Mouse (Mus musculus) heart, adult 9 months (tissue): ENCODE data around the gene Slc2a4.
A peak's percentile ranks its signal among the peaks of the same experiment; 100 is the strongest.

Source experiments
- DNase-seq, 2 experiments: peaks; one replicate each; pipeline ENCODE4 v3.0.0; 2022; ENCODE audit warnings: low spot score in 2 of 2

Gene Slc2a4

DNA sequence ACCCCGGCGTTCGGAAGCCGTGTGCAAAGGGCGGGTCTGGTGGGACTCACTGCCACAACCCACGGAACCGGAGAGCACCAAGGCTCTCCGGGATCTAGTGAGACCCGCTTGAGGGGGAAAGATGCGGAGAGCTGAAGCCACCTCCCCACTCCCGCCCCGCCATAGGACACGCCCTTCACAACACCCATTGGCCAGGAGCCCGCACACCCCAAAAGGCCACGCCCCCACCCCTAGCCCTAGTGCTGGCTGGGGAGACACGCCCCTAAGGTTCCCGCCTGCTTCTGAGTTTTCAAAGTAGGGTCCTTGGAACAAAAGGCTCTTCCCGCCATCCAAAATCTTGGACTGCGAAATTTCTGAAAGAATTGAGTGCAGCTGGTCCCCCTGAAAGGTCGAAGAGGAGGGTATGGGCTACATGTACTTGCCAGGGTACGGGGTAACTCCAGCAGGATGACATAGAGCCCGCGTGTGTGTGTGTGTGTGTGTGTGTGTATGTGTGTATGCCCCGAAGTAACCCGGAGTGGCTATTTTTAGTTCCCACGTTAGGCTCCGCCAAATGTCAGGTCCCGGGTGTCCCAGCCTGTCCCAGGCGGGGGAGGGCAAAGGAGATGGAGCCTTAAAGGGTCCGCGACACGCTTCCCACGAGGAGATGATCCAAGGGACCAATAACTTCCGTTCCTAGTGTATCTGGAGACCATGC is at the start of gene Slc2a4:
Slc2a4 (minus strand) TSS at position 123 of the 697 bp plus-strand sequence.
- DNase-seq = peak; percentile 91 to 92

DNA sequence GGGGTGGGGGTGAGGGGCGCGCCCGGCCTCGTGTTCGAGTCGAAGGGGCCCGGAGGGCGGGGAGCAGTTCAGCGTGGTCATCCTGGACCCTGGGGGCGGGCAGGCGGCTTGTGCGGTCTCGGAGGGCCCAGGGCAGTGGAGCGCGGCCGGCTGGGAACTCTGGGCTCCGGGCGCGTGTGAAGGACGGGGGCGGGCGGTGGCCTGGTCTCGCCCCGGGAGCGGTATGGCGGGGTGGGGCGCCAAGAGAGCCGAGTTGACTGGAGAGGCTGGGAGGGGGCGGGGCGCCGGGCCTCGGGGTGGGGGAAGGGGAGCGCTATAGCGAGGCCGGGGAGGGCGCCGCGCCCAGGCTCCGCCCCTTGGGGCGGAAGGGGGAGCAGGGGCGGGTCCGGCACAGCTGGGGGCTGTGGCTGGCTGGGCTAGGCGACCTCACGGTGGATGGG is 49.1 kb upstream of the Slc2a4 start:
- peak; percentile 89 to 91 for DNase-seq

DNA sequence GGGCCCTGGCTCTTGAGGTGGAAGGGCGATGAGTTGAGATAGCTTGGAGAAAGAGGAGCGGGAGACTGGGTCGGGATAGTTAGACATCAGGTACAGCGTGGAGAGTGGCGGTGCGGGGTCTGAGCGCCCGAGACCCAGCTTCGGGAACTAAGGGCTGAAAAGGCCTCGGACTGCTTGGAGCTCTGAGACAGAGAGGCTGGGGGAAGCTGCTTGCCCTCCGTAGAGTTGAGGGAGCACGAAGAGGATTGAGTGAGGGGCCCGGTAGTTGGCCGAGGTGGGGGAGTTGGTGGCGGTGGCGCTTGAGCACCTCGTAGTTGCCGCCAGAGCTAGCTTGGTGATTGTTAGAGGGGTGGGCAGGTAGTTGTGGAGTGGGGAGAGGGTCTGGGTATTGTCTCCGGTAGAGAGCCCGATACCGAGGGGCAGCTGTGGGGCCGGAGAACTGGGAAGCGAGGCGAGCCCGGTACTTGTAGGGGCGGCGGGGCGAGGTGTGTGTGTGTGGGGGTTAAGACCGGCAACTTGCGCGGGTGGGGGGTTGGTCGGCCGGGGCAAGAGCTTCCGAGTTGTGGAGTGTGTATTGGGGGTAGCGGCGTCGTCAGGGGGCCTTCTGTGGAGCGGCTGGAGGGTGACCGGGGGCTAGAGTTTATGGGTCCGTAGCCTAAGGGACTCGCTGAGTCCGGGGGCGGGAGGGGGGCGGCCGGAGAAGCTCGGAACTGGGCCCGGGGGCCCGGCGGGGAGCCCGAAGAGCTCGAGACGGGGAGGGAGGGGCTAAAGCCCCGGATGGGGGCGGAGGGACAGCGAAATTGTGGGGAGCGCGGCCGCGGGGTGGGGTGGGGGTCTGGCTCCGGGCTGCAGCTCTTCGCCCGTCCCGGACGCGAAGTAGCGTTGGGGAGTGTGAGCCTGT is 48.4 kb upstream of the Slc2a4 start:
- DNase-seq = peak in 1 of 2 experiments; percentile 57

DNA sequence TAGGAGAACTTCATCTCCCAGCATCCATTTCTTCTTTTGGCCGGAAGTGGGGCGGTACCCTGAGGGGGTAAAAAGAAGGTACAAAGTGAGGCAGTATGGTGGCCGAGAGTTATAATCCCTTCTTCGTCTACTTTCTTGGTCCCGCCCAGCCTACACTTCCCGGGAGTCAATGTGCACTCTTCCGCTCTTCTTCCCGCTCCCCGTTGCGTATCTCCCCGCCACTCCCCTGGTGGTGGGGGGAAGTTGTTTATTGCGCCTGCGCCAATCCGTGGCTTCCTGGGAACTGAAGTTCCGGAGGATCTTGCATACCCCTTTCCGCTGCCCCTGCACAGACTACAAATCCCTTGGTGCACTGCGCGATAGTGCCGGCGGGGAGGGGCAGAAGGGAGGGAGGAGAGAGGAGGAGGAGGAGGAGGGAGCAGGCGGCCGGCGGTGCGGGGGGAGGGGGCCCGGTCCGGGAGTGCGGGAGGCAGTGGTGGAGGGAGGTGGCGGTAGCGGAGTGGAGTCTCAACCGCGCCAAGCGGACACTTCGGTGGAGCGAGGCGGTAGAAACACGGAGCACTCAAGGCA is 47.5 kb upstream of the Slc2a4 start, which contains the start of gene Phf23:
Phf23 (plus strand) TSS at position 387 of the 570 bp plus-strand sequence.
- DNase-seq = peak; percentile 99

DNA sequence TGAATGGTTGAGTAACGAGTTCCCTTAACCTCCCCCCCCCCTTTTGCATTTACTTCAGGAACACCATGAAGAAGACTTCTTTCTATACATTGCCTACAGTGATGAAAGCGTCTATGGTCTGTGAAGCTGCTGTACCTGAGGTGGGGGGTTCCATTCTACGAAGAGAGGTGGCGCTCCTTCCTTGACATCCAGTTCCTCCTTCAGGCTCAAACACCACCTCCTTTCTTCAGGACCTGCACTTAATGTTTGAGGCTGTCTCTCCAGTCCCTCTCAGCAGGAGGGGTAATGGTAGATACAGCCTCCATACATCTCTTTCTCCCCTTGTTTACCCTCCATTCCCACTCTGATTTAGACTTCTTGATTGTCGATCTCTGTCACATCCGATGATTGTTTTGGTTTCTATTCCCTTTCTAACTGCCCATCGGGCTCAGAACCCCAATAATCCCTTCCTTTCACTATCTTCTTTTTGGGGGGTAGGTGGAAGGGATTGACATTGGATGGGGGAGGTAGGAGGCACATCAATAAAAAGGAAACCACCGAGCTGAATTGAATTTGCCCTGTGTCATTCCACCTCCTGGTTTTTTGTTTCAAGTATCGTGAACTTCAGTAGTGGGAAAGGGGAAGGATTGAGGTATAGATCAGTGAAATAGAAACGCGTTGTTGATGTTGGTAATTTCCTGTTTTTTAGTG is 46.6 kb upstream of the Slc2a4 start:
- no peak for DNase-seq

DNA sequence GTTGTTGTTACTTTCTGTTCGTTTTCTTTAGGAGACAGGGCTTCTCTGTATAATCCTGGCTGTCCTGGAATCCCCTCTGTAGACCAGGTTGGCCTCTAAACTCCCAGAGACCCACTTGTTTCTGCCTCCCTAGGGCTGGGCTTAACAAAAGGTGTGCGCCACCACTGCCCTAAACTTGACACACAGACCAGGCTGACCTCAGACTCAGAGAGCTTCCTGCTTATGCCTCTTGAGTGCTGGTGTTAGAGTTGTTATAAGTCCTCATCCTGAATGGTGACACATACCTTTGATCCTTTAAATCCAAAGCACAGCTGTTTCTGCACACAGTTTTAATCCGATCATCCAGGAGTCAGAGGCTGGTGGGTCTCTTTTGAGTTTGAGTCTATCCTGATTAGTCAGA is 44.9 kb upstream of the Slc2a4 start:
- no peak for DNase-seq

DNA sequence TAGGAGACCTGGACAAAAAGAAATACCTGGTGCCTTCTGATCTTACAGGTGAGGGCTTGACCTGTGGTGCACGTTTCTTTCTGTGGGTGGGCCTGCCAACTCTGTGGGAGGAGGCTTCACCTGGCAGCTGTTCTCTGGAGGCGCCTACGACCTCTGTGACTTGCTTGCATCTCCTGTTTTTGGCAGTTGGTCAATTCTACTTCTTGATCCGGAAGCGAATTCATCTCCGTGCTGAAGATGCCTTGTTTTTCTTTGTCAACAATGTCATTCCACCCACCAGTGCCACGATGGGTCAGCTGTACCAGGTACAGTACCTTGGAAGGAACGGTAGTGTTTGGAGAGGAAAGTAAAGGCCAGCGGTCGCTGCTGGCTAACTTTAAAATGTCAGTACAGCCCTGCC is 44.4 kb upstream of the Slc2a4 start:
- DNase-seq = no peak

DNA sequence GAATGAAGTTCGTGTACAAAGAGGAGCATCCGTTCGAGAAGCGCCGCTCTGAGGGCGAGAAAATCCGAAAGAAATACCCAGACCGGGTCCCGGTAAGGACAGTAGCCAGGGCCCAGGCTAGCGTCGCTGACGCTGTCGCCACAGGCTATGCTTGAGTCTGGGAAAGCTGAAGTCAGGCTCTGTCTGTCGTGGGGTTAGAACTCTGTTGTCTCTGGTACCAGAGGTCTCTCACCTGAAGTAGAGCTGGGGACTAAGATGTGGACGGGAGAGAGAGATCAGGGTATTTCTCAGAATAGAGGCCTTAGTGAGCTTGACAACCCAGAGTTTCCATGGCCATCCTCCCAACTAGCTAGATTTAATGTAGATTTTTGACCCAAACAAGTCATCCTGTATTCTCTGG is 43.7 kb upstream of the Slc2a4 start:
- DNase-seq = no peak

DNA sequence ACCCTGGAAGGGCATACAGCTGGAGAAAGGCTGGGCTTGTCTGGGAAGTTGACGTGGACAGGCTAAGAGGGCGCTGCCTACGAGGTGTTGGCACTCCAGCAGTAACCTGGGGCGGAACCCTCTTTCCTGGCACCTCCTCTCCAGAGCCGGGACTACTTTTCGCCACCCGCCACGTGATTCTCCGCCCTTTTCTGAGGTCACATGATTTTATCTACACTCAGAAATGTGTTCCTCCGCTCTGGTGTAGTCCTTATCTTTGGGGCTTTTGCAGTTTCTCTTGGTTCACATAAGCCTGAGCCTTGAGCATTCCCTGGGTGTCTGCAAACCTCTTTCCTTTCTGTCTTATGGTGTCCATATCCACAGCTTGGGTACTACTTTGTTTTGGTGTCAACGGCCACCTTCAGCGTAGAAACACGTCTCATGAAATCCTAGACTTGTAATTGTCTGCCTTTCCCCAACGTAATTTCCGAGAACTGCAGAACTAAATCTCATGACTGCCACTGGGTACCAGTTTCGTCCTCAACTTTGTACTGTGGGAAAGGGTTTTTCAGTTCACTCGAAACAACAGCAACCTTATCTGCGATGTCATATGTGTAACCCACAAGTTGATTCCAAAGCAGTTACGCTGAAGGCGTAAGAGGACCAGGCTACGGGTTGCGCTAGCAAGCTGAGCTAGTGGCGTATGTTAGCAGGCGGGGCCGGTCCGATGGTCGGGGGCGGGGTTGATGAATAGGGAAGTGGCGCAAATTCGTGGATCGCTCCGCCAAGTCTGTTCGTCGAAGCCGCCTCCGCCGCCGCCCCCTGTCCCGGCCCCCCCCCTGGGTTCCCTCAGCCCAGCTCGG is 43.1 kb upstream of the Slc2a4 start, which contains the start of gene Gabarap:
Gabarap (plus strand) TSS at position 294 of the 842 bp plus-strand sequence.
- DNase-seq = peak; percentile 94 to 98

DNA sequence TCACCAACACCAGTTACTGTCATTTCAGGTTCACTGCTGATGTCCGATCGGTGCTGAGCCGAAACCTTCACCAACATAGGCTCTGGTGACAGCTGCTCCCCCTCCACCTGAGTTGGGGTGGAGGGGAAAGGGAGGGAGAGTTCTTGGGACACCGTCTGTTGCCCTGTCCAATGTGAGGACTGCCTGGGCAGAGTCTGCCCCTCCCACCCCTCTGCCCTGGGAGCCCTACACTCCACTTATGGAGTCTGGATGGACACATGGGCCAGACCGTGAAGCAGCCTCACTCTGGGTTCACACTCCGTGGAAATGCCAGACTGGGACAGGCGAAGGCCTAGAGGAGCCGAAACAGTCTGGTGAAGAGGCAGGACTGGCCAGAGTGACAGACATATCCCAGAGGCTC is 42.0 kb upstream of the Slc2a4 start:
- DNase-seq = no peak

DNA sequence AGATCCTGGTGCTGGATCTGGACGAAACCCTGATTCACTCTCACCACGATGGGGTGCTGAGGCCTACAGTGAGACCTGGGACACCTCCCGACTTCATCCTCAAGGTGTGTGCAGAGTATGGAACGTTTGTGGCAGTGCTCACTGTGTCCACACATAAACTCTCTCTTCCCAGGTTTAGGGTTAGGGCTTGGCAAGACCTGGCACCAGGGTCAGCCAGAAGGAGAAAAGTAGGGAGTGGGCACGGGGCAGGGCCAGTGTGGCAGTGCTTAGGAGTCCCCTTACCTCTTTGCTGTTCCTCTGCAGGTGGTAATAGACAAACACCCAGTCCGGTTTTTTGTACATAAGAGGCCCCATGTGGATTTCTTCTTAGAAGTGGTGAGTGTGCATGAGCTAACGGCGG is 36.4 kb upstream of the Slc2a4 start:
- no peak for DNase-seq

DNA sequence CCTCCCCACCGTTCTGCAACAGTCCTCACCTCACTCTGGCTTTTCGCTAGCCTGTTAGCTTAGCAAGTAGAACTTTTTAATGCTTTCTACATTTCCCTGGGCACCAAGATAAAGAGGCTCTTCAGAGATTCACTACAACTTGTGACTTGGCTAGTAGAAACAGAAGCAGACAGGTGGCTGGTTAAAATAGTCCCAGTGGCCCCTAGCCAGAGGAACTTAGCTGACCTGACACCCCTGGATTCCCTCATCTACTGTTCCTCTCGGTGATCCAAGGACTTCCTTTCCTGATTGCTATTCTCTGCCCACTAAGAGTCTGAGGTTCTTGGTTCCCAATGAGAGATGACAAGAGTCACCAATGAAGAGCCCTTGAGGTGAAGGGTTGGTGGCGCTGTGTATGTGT is 35.4 kb upstream of the Slc2a4 start:
- peak in 1 of 2 experiments; percentile 58 for DNase-seq

DNA sequence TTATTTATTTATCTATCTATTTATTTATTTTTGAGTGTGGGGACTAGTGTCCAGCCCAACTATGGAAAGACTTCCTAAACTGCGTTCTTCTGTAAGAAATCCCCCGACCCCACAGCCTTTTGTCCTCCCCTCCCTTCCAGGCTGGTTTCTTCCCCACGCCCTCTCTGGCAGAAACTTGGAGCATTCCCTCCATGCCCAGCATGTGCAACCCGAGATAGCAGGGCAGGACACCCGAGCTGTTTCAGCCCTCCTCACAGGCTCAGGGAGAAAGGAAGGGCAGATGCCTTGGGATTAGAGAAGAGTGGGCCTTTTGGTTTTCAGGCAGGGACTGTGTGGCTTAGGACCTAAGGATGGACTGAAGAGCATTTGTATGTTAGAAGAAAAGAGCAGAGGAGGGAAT is 34.9 kb upstream of the Slc2a4 start:
- DNase-seq = peak in 1 of 2 experiments; percentile 63

DNA sequence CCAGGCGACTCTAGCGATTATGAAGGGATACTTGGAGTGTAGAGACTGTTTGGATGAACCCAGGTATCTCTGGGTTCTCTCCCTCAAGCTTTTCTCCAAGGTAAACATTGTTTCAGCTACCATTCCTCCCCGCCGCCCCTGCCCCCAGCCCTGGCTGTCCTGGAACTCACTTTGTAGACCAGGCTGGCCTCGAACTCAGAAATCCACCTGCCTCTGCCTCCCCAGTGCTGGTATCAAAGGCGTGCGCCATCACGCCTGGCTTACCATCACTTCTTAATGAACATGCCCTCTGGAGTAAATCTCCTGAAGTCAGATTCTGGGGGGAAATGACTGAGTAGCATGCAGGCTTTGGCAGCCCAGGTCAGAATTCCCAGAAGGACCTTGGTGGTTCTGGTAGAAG is 34.2 kb upstream of the Slc2a4 start, which contains the start of gene Elp5:
Elp5 (minus strand) TSS at position 293 of the 400 bp plus-strand sequence.
- DNase-seq = no peak

DNA sequence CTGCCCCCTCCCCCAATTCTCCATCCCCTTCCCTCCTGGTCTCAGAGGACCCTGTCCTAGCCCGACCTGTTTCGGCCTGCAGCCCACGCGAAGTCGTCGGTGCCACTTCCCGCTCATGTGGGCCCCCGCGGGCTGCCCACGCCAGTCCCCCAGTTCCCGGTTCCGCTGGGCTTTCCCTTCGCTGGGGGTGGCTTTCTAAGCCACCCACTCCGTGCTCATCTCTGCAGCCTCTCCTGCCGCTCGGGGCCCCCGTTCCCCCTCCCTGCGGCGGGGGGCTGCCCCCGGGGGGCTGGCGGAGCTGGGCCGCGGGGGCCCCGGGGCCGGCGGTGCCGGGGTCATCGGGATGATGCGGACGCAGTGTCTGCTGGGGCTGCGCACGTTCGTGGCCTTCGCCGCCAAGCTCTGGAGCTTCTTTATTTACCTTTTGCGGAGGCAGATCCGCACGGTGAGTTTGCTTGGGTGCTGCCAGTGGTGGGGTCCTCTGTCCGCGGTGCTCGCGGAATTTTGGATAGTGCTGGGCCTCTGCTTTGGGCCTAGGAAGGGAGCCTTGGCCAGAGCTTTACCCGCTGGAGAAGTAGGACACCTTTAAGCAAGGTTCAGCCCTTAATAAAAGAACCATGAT is 33.3 kb upstream of the Slc2a4 start, which contains the start of gene Ctdnep1:
Ctdnep1 (plus strand) TSS at position 16 of the 622 bp plus-strand sequence.
- DNase-seq = peak in 1 of 2 experiments; percentile 24

DNA sequence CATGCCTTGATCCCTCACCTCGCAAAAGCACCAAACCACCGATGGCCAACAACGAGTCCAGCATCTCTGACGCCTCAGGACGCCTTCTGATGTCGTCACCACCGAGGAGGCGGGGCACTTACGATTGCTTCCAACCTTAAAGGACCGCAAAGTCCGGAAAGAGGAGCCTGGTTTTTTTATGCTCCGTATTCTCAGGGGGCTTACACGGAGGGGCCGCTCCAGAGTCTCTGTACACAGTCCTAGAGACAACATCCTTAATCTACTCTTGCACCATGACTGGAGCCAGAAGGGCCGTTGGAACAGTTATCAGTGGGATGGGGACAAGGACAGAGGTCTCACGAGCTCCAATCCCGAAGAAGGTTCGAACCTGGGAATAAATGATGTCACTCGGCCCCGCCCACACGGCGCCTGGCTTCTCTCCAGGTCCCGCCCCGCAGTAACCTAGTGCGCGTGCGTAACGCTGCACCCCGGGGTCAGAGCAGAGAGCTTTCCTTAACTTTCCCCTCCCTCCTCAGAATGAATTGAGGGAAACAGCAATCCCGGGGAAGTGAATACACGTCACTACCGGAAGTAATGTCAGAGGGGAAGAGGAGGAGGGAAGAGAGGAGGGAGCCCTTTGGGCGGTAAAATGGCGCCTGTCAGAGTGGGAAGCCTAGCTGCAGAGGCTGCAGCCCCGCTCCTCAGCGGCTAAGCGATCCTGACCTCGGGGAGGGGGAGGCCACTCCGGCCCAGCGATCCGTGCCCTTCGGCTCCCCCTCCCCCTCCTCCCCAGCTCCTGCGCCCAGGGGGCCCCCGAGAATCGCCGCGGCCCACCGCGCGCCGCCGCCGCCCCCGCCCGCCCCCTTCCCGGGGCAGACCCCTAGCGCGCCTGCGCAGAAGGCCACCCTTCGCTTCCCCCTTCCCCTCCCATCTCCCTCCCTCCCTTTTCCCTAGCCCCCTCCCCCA is 32.5 kb upstream of the Slc2a4 start:
- DNase-seq = peak; percentile 99

DNA sequence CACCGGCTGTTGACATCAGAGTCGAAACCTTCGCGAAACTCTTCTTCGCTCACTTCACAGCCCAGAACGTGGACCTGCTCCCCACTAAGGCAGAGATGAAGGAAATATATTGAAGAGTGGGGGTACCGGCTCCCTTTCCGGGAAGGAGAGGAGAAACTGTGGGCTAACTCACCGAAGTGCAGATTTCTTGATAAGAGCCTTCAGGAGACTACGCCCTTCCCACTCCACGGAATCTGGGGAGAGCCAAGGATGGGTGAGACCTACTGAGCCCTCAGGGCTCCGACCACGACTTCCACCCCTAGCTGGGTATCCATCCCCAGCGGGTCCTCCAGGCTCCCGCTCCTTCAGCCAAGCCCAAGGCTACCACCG is 31.8 kb upstream of the Slc2a4 start:
- no peak for DNase-seq

DNA sequence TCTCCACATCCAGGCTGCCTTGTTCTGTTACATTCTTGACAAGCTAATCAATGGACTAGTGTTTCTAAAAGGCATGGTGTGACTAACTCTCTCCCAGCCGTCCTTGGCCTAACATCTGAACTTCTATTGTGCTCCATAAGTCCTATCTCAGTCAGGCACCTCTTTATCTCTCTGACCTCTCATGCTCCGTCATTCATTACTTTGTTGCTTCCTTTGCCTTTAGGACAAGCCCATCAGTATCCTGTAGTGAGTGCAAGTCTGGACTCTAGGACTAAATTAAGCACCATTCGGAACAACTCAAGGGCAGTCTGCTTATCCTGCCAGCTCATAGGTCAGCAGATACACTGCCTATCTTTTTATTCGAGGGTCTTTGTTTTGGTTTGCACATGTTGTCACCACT is 28.3 kb upstream of the Slc2a4 start:
- DNase-seq = no peak

DNA sequence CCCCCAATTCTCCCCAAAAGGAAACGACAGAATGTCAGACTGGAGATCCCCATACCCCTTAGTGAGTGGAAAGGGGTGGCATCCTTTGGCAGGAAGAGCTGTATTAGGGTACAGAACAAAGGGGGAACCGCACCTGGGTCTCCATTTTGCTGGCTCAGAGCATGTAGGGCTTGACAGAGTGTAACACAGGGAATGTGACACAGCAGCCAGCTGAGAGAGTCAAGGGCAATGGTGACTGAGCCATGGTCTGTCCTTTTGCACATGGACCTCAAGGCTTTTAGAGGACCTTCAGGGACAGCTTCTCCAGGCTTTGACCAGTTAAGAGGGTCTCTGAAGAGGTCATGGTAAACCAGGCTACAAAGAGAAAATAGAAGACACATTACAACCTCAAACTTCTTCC is 26.9 kb upstream of the Slc2a4 start:
- no peak for DNase-seq
